Mouse (Mus musculus): ENCODE measurements around the gene Prr13. TPM values are rescaled to one million over a fixed set of nuclear protein-coding genes. Genes with fewer than 3 reads are reported as not detected.

Gene Prr13
- total RNA-seq, 2 experiments from 2014 or later = 197 to 344 TPM

- no peak for ATAC-seq (ENCODE audit: poor library complexity, severe bottlenecking)
Observed at GRCm38 (mm10) chr15:102503924-102504782, 45.3 kb downstream of the Prr13 start.

GRCm38 (mm10) chr15:102505073-102505769 is 46.4 kb downstream of the Prr13 start:
- ATAC-seq (ENCODE audit: poor library complexity, severe bottlenecking) = no peak

GRCm38 (mm10) chr15:102505770-102506463 is 47.1 kb downstream of the Prr13 start:
- ATAC-seq (ENCODE audit: poor library complexity, severe bottlenecking) = no peak

- no peak for ATAC-seq (ENCODE audit: poor library complexity, severe bottlenecking)
Observed at GRCm38 (mm10) chr15:102506464-102506830, 47.6 kb downstream of the Prr13 start.

GRCm38 (mm10) chr15:102506864-102507263 is 48.0 kb downstream of the Prr13 start:
- ATAC-seq (ENCODE audit: poor library complexity, severe bottlenecking) = no peak

- ATAC-seq (ENCODE audit: poor library complexity, severe bottlenecking) = no peak
Observed at GRCm38 (mm10) chr15:102507561-102507960, 48.7 kb downstream of the Prr13 start.

GRCm38 (mm10) chr15:102508336-102508735 is 49.5 kb downstream of the Prr13 start:
- no peak for ATAC-seq (ENCODE audit: poor library complexity, severe bottlenecking)

GRCm38 (mm10) chr15:102510110-102510509 is 51.3 kb downstream of the Prr13 start:
- ATAC-seq (ENCODE audit: poor library complexity, severe bottlenecking) = peak; percentile 30

GRCm38 (mm10) chr15:102510590-102511284 is 51.9 kb downstream of the Prr13 start:
- ATAC-seq (ENCODE audit: poor library complexity, severe bottlenecking) = peak; percentile 89

- ATAC-seq (ENCODE audit: poor library complexity, severe bottlenecking) = no peak
Observed at GRCm38 (mm10) chr15:102511285-102511833, 52.5 kb downstream of the Prr13 start.

- ATAC-seq (ENCODE audit: poor library complexity, severe bottlenecking) = no peak
Observed at GRCm38 (mm10) chr15:102512010-102512409, 53.2 kb downstream of the Prr13 start.

Other genes starting within 250 kb of the Prr13 start
- 638 and 660 TPM in 2 replicates for gene Itgb7, start 227.1 kb upstream of the Prr13 start, total RNA-seq (2015)
- gene Itgb7, start 227.1 kb upstream of the Prr13 start, total RNA-seq (2017) = 1,192 and 1,305 TPM in 2 replicates
- gene Rarg, start 201.5 kb upstream of the Prr13 start, total RNA-seq (2015) = 34.6 and 39.9 TPM in 2 replicates
- 30.8 and 31.9 TPM in 2 replicates for gene Rarg, start 201.5 kb upstream of the Prr13 start, total RNA-seq (2017)
- gene Gm9918, start 188.5 kb upstream of the Prr13 start, total RNA-seq (2015) = not detected in 2 replicates
- not detected in 2 replicates for gene Gm9918, start 188.5 kb upstream of the Prr13 start, total RNA-seq (2017)
- 49.8 and 64.3 TPM in 2 replicates for gene Mfsd5, start 179.6 kb upstream of the Prr13 start, total RNA-seq (2015)
- gene Mfsd5, start 179.6 kb upstream of the Prr13 start, total RNA-seq (2017) = 34.8 and 35.1 TPM in 2 replicates
- 26.3 and 37.4 TPM in 2 replicates for gene Espl1, start 162.8 kb upstream of the Prr13 start, total RNA-seq (2015)
- gene Espl1, start 162.8 kb upstream of the Prr13 start, total RNA-seq (2017) = 15.2 and 30.9 TPM in 2 replicates
- gene Pfdn5, start 132.9 kb upstream of the Prr13 start, total RNA-seq (2015) = 385 and 398 TPM in 2 replicates
- 347 and 441 TPM in 2 replicates for gene Pfdn5, start 132.9 kb upstream of the Prr13 start, total RNA-seq (2017)
- gene Myg1, start 127.3 kb upstream of the Prr13 start, total RNA-seq (2015) = 28.4 and 28.6 TPM in 2 replicates
- gene Myg1, start 127.3 kb upstream of the Prr13 start, total RNA-seq (2017) = 47.8 and 52.2 TPM in 2 replicates
- gene Aaas, start 108.3 kb upstream of the Prr13 start, total RNA-seq (2015) = 67.5 and 75.2 TPM in 2 replicates
- gene Aaas, start 108.3 kb upstream of the Prr13 start, total RNA-seq (2017) = 64.3 and 100 TPM in 2 replicates
- gene Sp7, start 91.8 kb upstream of the Prr13 start, total RNA-seq (2015) = not detected in 2 replicates
- not detected in 2 replicates for gene Sp7, start 91.8 kb upstream of the Prr13 start, total RNA-seq (2017)
- gene Sp1, start 52.9 kb upstream of the Prr13 start, total RNA-seq (2015) = 68.3 and 71.8 TPM in 2 replicates
- gene Sp1, start 52.9 kb upstream of the Prr13 start, total RNA-seq (2017) = 64.1 and 72.2 TPM in 2 replicates
- gene Amhr2, start 13.7 kb upstream of the Prr13 start, total RNA-seq (2015) = not detected in 2 replicates
- not detected in 2 replicates for gene Amhr2, start 13.7 kb upstream of the Prr13 start, total RNA-seq (2017)
- gene Pcbp2, start 11.5 kb downstream of the Prr13 start, total RNA-seq (2015) = 705 and 801 TPM in 2 replicates
- 156 and 205 TPM in 2 replicates for gene Pcbp2, start 11.5 kb downstream of the Prr13 start, total RNA-seq (2017)
- gene Gm10337, start 44.7 kb downstream of the Prr13 start, total RNA-seq (2015) = not detected in 2 replicates
- gene Gm10337, start 44.7 kb downstream of the Prr13 start, total RNA-seq (2017) = not detected in 2 replicates
- gene Map3k12, start 58.0 kb downstream of the Prr13 start, total RNA-seq (2015) = 0.09 and 0.27 TPM in 2 replicates
- 0.33 and 0.85 TPM in 2 replicates for gene Map3k12, start 58.0 kb downstream of the Prr13 start, total RNA-seq (2017)
- 10.7 and 14.1 TPM in 2 replicates for gene Tarbp2, start 59.2 kb downstream of the Prr13 start, total RNA-seq (2015)
- 19.4 and 21.2 TPM in 2 replicates for gene Tarbp2, start 59.2 kb downstream of the Prr13 start, total RNA-seq (2017)
- 2.8 and 5.0 TPM in 2 replicates for gene Npff, start 65.9 kb downstream of the Prr13 start, total RNA-seq (2015)
- gene Npff, start 65.9 kb downstream of the Prr13 start, total RNA-seq (2017) = 0.81 TPM in 1 of 2 replicates, not detected in the other
- not detected in 2 replicates for gene Gm28047, start 166.0 kb downstream of the Prr13 start, total RNA-seq (2015)
- not detected in 2 replicates for gene Gm28047, start 166.0 kb downstream of the Prr13 start, total RNA-seq (2017)
- 123 and 142 TPM in 2 replicates for gene Atf7, start 166.4 kb downstream of the Prr13 start, total RNA-seq (2015)
- gene Atf7, start 166.4 kb downstream of the Prr13 start, total RNA-seq (2017) = 23.6 and 45.8 TPM in 2 replicates
- gene Atp5g2, start 213.3 kb downstream of the Prr13 start, total RNA-seq (2015) = 43.8 and 46.5 TPM in 2 replicates
- gene Atp5g2, start 213.3 kb downstream of the Prr13 start, total RNA-seq (2017) = 44.3 and 47.5 TPM in 2 replicates